ENCODE assay signal across 18 mouse cellular contexts in genomic region chr6:42397041-42397657, GRCm38 (mm10). TPM values are rescaled to one million over a fixed set of nuclear protein-coding genes. Genes with fewer than 3 reads are reported as not detected.
A peak's percentile ranks its signal among the peaks of the same experiment; 100 is the strongest.
DNase-seq lines count a peak whose midpoint lies in the region; ATAC-seq lines count a peak whose summit lies in the region.
"Had no signal": no experiment of that assay in that cellular context is flagged by ENCODE, and none has a peak within 500 bp of the region (broad histone marks: within the 10 kb centered on the region; RNA-seq: fewer than 3 reads in every experiment).

No protein-coding gene starts in this region.

- H3K36me3 ChIP-seq in heart, embryonic 14.5 days (ENCODE audit: control insufficient read depth, insufficient read depth, low read length), result no peaks in the 10 kb centered on the region
- H3K36me3 ChIP-seq: forebrain, embryonic 10.5 days; kidney, embryonic 15.5 days; limb, embryonic 12.5 days; midbrain, embryonic 10.5 days; neural tube, embryonic 12.5 days had no signal

- DNase-seq in heart, adult 9 months (ENCODE audit: low spot score in 2 of 2), result no peak
- peak; percentile 65 for DNase-seq in 3T3-L1 (ENCODE audit: low read depth, low spot score)
- DNase-seq in adrenal gland, adult 2 months, result peak; percentile 81
- no peak for DNase-seq in kidney, postnatal 36 days
- no peak for DNase-seq in yolk sac, embryonic 10.5 days (ENCODE audit: low spot score)
- DNase-seq in layer of hippocampus, adult 8-10 months (ENCODE audit: low spot score in 2 of 2), result no peak
- DNase-seq: embryo, embryonic 11 days had no signal

- no peak overlapping the region for H3K4me3 ChIP-seq in heart, embryonic 14.5 days (ENCODE audit: control insufficient read depth in 1 of 2, insufficient read depth in 1 of 2, low read depth in 1 of 2, low read length in 2 of 2)
- H3K4me3 ChIP-seq: forebrain, embryonic 10.5 days; kidney, embryonic 15.5 days; limb, embryonic 12.5 days; midbrain, embryonic 10.5 days; neural tube, embryonic 12.5 days had no signal

- ATAC-seq in heart, embryonic 14.5 days (ENCODE audit: insufficient number of reproducible peaks, insufficient read depth, low FRiP score, low read depth), result no peak
- peak; percentile 71 for ATAC-seq in megakaryocyte, adult 5-6 weeks (ENCODE audit: poor library complexity, severe bottlenecking)
- ATAC-seq: hindbrain, embryonic 16.5 days had no signal

- peaks cover 8 to 9% of the 10 kb centered on the region in 2 experiments; a peak in 3 of 4 replicates for H3K4me1 ChIP-seq in heart, embryonic 14.5 days (ENCODE audit: control insufficient read depth in 2 of 2, insufficient read depth in 2 of 2, low read length in 2 of 2)
- H3K4me1 ChIP-seq: forebrain, embryonic 10.5 days; limb, embryonic 12.5 days; midbrain, embryonic 10.5 days; neural tube, embryonic 12.5 days had no signal

- WGBS in heart, embryonic 14.5 days, result 63% methylated on average over 3 of the region's 3 CpGs

- no peaks in the 10 kb centered on the region for H3K9me3 ChIP-seq in heart, embryonic 14.5 days (ENCODE audit: control insufficient read depth, low read length)
- H3K9me3 ChIP-seq: forebrain, embryonic 10.5 days; kidney, embryonic 15.5 days; limb, embryonic 12.5 days; midbrain, embryonic 10.5 days; neural tube, embryonic 12.5 days had no signal

- H3K9ac ChIP-seq in heart, embryonic 14.5 days (ENCODE audit: low read length), result no peak overlapping the region
- H3K9ac ChIP-seq: kidney, embryonic 15.5 days; limb, embryonic 12.5 days; neural tube, embryonic 12.5 days had no signal

- H3K27me3 ChIP-seq in heart, embryonic 14.5 days (ENCODE audit: control insufficient read depth, insufficient read depth, low read length), result no peaks in the 10 kb centered on the region
- H3K27me3 ChIP-seq: kidney, embryonic 15.5 days; limb, embryonic 12.5 days; neural tube, embryonic 12.5 days had no signal

- H3K4me2 ChIP-seq in heart, embryonic 14.5 days (ENCODE audit: low read length), result no peak overlapping the region
- H3K4me2 ChIP-seq: kidney, embryonic 15.5 days; limb, embryonic 12.5 days; neural tube, embryonic 12.5 days had no signal

- peak overlapping the region; percentile 5 to 57; a peak in 2 of 4 replicates for H3K27ac ChIP-seq in heart, embryonic 14.5 days (replicated peaks in 1 of 2; ENCODE audit: control insufficient read depth in 1 of 2, insufficient read depth in 1 of 2, low read depth in 2 of 2, low read length in 2 of 2)
- H3K27ac ChIP-seq: forebrain, embryonic 10.5 days; limb, embryonic 12.5 days; midbrain, embryonic 10.5 days; neural tube, embryonic 12.5 days had no signal

RNA-seq across cellular contexts. Expression of gene Tas2r143, which starts 2.9 kb away (rescaled TPM):
- polyA plus RNA-seq in heart, embryonic 14.5 days (2014; fragmentation: Nextera tagmentation; extraction: Ambion mirVana), result not detected in 2 replicates
- total RNA-seq in adrenal gland, adult 2 months (2021), result 1 to 10 TPM in 1 of 2 experiments, under 1 TPM in 1; 0.90 to 7.2 TPM
- 0.50 and 0.63 TPM in 2 replicates for polyA plus RNA-seq in adrenal gland, adult 2 months (2012; rRNA removed)
- 0.39 and 1.6 TPM in 2 replicates for total RNA-seq in megakaryocyte, adult 5-6 weeks (2015)
- total RNA-seq in megakaryocyte, adult 5-6 weeks (2017), result 1.5 TPM in 1 of 2 replicates, not detected in the other
- total RNA-seq in layer of hippocampus, adult 8-10 months (2022), result not detected
- total RNA-seq: gastrocnemius, adult 18-20 months; layer of hippocampus, postnatal 25 days had no signal
- polyA plus RNA-seq: forebrain, embryonic 10.5 days; hindbrain, embryonic 16.5 days; kidney, embryonic 15.5 days; limb, embryonic 12.5 days; midbrain, embryonic 10.5 days; neural tube, embryonic 12.5 days; thymus, postnatal 0 days had no signal

RNA-seq across cellular contexts. Expression of gene Tas2r135, which starts 8.1 kb away (rescaled TPM):
- not detected in 2 replicates for polyA plus RNA-seq in heart, embryonic 14.5 days (2014; fragmentation: Nextera tagmentation; extraction: Ambion mirVana)
- total RNA-seq in adrenal gland, adult 2 months (2021), result 1 to 10 TPM in 1 of 2 experiments, under 1 TPM in 1; 0.62 to 4.4 TPM
- polyA plus RNA-seq in adrenal gland, adult 2 months (2012; rRNA removed), result 0.16 TPM in 1 of 2 replicates, not detected in the other
- total RNA-seq in megakaryocyte, adult 5-6 weeks (2015), result 0.25 and 0.59 TPM in 2 replicates
- total RNA-seq in megakaryocyte, adult 5-6 weeks (2017), result not detected in 2 replicates
- total RNA-seq in layer of hippocampus, adult 8-10 months (2022), result under 1 TPM in 1 of 4 experiments, not detected in 3; 0.29 TPM
- total RNA-seq: gastrocnemius, adult 18-20 months; layer of hippocampus, postnatal 25 days had no signal
- polyA plus RNA-seq: forebrain, embryonic 10.5 days; hindbrain, embryonic 16.5 days; kidney, embryonic 15.5 days; limb, embryonic 12.5 days; midbrain, embryonic 10.5 days; neural tube, embryonic 12.5 days; thymus, postnatal 0 days had no signal

RNA-seq across cellular contexts. Expression of gene Epha1, which starts 24.1 kb away (rescaled TPM):
- 0.96 and 1.1 TPM in 2 replicates for polyA plus RNA-seq in heart, embryonic 14.5 days (2014; fragmentation: Nextera tagmentation; extraction: Ambion mirVana)
- total RNA-seq in adrenal gland, adult 2 months (2021), result under 1 TPM; 0.23 to 0.86 TPM
- polyA plus RNA-seq in adrenal gland, adult 2 months (2012; rRNA removed), result 0.18 and 0.37 TPM in 2 replicates
- total RNA-seq in megakaryocyte, adult 5-6 weeks (2015), result not detected in 2 replicates
- not detected in 2 replicates for total RNA-seq in megakaryocyte, adult 5-6 weeks (2017)
- total RNA-seq in layer of hippocampus, adult 8-10 months (2022), result under 1 TPM; 0.14 to 0.36 (median 0.15) TPM

RNA-seq across cellular contexts. Expression of gene Tas2r126, which starts 37.2 kb away (rescaled TPM):
- not detected in 2 replicates for polyA plus RNA-seq in heart, embryonic 14.5 days (2014; fragmentation: Nextera tagmentation; extraction: Ambion mirVana)
- 1 to 10 TPM in 1 of 2 experiments, under 1 TPM in 1; 0.66 to 4.8 TPM for total RNA-seq in adrenal gland, adult 2 months (2021)
- 0.11 TPM in 1 of 2 replicates, not detected in the other for polyA plus RNA-seq in adrenal gland, adult 2 months (2012; rRNA removed)
- 0.47 and 0.59 TPM in 2 replicates for total RNA-seq in megakaryocyte, adult 5-6 weeks (2015)
- total RNA-seq in megakaryocyte, adult 5-6 weeks (2017), result not detected in 2 replicates
- total RNA-seq in layer of hippocampus, adult 8-10 months (2022), result not detected
- total RNA-seq: gastrocnemius, adult 18-20 months; layer of hippocampus, postnatal 25 days had no signal
- polyA plus RNA-seq: forebrain, embryonic 10.5 days; hindbrain, embryonic 16.5 days; kidney, embryonic 15.5 days; limb, embryonic 12.5 days; midbrain, embryonic 10.5 days; neural tube, embryonic 12.5 days; thymus, postnatal 0 days had no signal

RNA-seq across cellular contexts. Expression of gene Zyx, which starts 47.7 kb away (rescaled TPM):
- polyA plus RNA-seq in heart, embryonic 14.5 days (2014; fragmentation: Nextera tagmentation; extraction: Ambion mirVana), result 167 and 173 TPM in 2 replicates
- total RNA-seq in adrenal gland, adult 2 months (2021), result 100 to 1,000 TPM in 1 of 2 experiments, 10 to 100 TPM in 1; 96.9 to 121 TPM
- 192 and 204 TPM in 2 replicates for polyA plus RNA-seq in adrenal gland, adult 2 months (2012; rRNA removed)
- total RNA-seq in megakaryocyte, adult 5-6 weeks (2015), result 411 and 420 TPM in 2 replicates
- 117 and 131 TPM in 2 replicates for total RNA-seq in megakaryocyte, adult 5-6 weeks (2017)
- total RNA-seq in layer of hippocampus, adult 8-10 months (2022), result 10 to 100 TPM; 36.5 to 52.5 (median 44.5) TPM

Comparison
In these comparisons a context has a peak if more than half of its experiments do, and no peak if none do; other contexts are left out.
1. DNase-seq: peak in 3T3-L1 (single experiment) and adrenal gland, adult 2 months (single experiment); none in heart, adult 9 months (0 of 2), kidney, postnatal 36 days (0 of 2), yolk sac, embryonic 10.5 days (single experiment) and layer of hippocampus, adult 8-10 months (0 of 2).